Comparison of ENCODE assay signal across 9 mouse cellular contexts in genomic region chr14:14893932-14894652, GRCm38 (mm10).
DNase-seq lines count a peak whose midpoint lies in the region; ATAC-seq lines count a peak whose summit lies in the region.
"Had no signal": no experiment of that assay in that cellular context is flagged by ENCODE, and none has a peak within 500 bp of the region (broad histone marks: within the 10 kb centered on the region; RNA-seq: fewer than 3 reads in every experiment).

No protein-coding gene starts in this region.

- no peaks in the 10 kb centered on the region for H3K4me1 ChIP-seq in liver, embryonic 12.5 days
- H3K4me1 ChIP-seq: limb, embryonic 15.5 days had no signal

- H3K4me3 ChIP-seq in liver, embryonic 12.5 days, result no peak overlapping the region
- H3K4me3 ChIP-seq: limb, embryonic 15.5 days had no signal

- no peaks in the 10 kb centered on the region for H3K9me3 ChIP-seq in liver, embryonic 12.5 days (replicated peaks)
- H3K9me3 ChIP-seq: limb, embryonic 15.5 days had no signal

- ATAC-seq in liver, embryonic 12.5 days, result no peak
- ATAC-seq in erythroid progenitor cell, adult 5-6 weeks (replicated peaks; ENCODE audit: low FRiP score, poor library complexity, severe bottlenecking), result no peak

- H3K9ac ChIP-seq in liver, embryonic 12.5 days, result no peak overlapping the region
- H3K9ac ChIP-seq: limb, embryonic 15.5 days had no signal

- no peak overlapping the region for H3K27ac ChIP-seq in liver, embryonic 12.5 days
- H3K27ac ChIP-seq: limb, embryonic 15.5 days had no signal

- H3K4me2 ChIP-seq in liver, embryonic 12.5 days, result no peak overlapping the region
- H3K4me2 ChIP-seq: limb, embryonic 15.5 days had no signal

- peak; percentile 40 for DNase-seq in liver
- DNase-seq in adrenal gland, postnatal 25 days, result peak; percentile 38
- peak; percentile 32 to 55 for DNase-seq in cerebellum, postnatal 36 days
- DNase-seq in kidney, postnatal 10 days, result peak; percentile 72
- no peak for DNase-seq in frontal cortex, postnatal 14 days (ENCODE audit: low spot score in 2 of 2)
- DNase-seq in spleen, postnatal 10 days (ENCODE audit: low spot score in 2 of 2), result no peak

- H3K36me3 ChIP-seq in liver, embryonic 12.5 days, result no peaks in the 10 kb centered on the region
- H3K36me3 ChIP-seq: limb, embryonic 15.5 days had no signal

- WGBS in liver, embryonic 12.5 days (ENCODE audit: insufficient replicate concordance), result 36% methylated on average over 4 of the region's 4 CpGs

- no peaks in the 10 kb centered on the region for H3K27me3 ChIP-seq in liver, embryonic 12.5 days (replicated peaks)
- H3K27me3 ChIP-seq: limb, embryonic 15.5 days had no signal

Comparison
In these comparisons a context has a peak if more than half of its experiments do, and no peak if none do; other contexts are left out.
1. DNase-seq: peak in liver (single experiment), adrenal gland, postnatal 25 days (single experiment), cerebellum, postnatal 36 days (2 of 2) and kidney, postnatal 10 days (single experiment); none in frontal cortex, postnatal 14 days (0 of 2) and spleen, postnatal 10 days (0 of 2).